Mouse (Mus musculus) stomach, embryonic 16.5 days (tissue): ENCODE measurements around the gene Igfl3. TPM values are rescaled to one million over a fixed set of nuclear protein-coding genes. Genes with fewer than 3 reads are reported as not detected.

Experiments
- ATAC-seq: fragments of 200-750 bp; cut with Nextera tagmentation; 2 replicates; pipeline ENCODE4 v1.8.0; 2017; ENCODE audit warnings: moderate number of reproducible peaks, moderate TSS enrichment; ENCODE audit not compliant: insufficient read depth, low FRiP score
- H3K27ac ChIP-seq: fragments of 300-500 bp; sonication (generic); 2 replicates; pipeline ENCODE4 v1.5.1; 2014; ENCODE audit warnings: low read length
- H3K27me3 ChIP-seq: fragments of 300-500 bp; sonication (generic); 2 replicates; pipeline ENCODE4 v1.6.1; 2014; ENCODE audit warnings: low read length, control low read depth, mixed read lengths; ENCODE audit not compliant: control insufficient read depth, insufficient read depth
- H3K36me3 ChIP-seq: fragments of 300-500 bp; sonication (generic); 2 replicates; pipeline ENCODE4 v1.6.1; 2014; ENCODE audit warnings: low read length; ENCODE audit not compliant: control insufficient read depth, insufficient read depth
- H3K4me1 ChIP-seq: fragments of 300-500 bp; sonication (generic); 2 replicates; pipeline ENCODE4 v1.6.1; 2014; ENCODE audit warnings: low read length, control low read depth, mixed read lengths; ENCODE audit not compliant: control insufficient read depth, insufficient read depth
- H3K4me2 ChIP-seq: fragments of 300-500 bp; sonication (generic); 2 replicates; pipeline ENCODE4 v1.6.1; 2014; ENCODE audit warnings: low read depth, low read length, mixed read lengths
- H3K4me3 ChIP-seq: fragments of 300-500 bp; sonication (generic); replicated peaks from 2 replicates; pipeline ENCODE4 v1.5.1; 2014; ENCODE audit warnings: mild to moderate bottlenecking, low read length
- H3K9ac ChIP-seq: fragments of 300-500 bp; sonication (generic); 2 replicates; pipeline ENCODE4 v1.6.1; 2014; ENCODE audit warnings: low read length
- H3K9me3 ChIP-seq: fragments of 300-500 bp; sonication (generic); replicated peaks from 2 replicates; pipeline ENCODE4 v1.6.1; 2016; ENCODE audit warnings: low read length, control low read depth; ENCODE audit not compliant: control insufficient read depth
- WGBS: fragments of 180-500 bp; shearing (Covaris S2); extraction: QIAGEN DNeasy Blood & Tissue Kit; methylation state at CpG from one replicate; pipeline ENCODE4 v1.1.7; 2014; 5-methylcytosine and 5-hydroxymethylcytosine counted together
- polyA plus RNA-seq: library from polyadenylated mRNA; unstranded; fragments of >200 nt; fragmentation: Nextera tagmentation; extraction: Ambion mirVana; gene quantifications from 2 replicates; pipeline ENCODE4 v1.2.1, GENCODE M21; 2015

Igfl3 gene
- not detected in 2 replicates for polyA plus RNA-seq

DNA sequence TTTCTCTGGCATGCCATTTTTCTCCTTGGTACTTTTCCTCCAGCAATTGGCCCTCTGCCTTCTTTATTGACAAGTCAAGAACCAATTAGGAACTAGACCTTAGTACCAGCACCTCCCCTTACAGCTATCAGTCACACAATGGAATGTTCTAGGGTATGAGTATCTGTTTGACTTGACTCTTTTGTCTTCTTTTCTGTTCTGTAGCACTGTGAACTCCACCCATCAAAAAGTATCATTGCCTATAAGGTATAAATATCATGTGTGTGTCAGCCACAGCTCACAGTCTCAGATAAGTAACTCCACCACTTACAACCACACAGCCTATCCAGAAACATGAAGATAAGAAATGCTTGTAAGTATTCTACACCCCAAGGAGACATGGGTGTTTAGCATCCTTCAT is at the start of gene Igfl3:
TSS of gene Igfl3 (plus strand) at position 301 of the 400 bp plus-strand sequence.
- Histone ChIP-seq H3K27me3 (no peaks in the 10 kb centered on the region), H3K9ac (no peak within 1 kb of the TSS), H3K4me3 (no peak within 1 kb of the TSS), H3K9me3 (no peaks in the 10 kb centered on the region; the same call in none of the 2 replicates), H3K4me1 (no peaks in the 10 kb centered on the region), H3K27ac (no peak within 1 kb of the TSS), H3K36me3 (no peaks in the 10 kb centered on the region), H3K4me2 (no peak within 1 kb of the TSS)
- ATAC-seq, result no peak

DNA sequence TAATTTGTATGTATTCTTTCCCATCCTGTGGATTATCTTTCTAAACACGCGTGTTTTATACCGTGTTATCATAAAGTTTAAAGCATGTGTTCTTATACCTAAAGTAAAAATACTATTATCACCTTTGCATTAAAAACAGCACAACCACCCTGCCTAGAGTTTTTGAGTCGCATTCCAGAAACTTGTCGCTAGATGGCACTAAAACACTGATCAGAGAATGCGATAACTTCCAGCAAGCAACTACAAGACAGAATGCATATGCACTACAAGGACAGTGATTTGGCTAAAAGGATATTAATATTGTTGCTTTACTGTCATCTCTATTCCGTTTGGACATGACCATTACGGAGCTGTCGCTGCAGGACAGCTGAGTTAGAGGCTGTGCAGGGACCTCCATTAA is 34.6 kb downstream of the Igfl3 start:
- Histone ChIP-seq H3K27me3 (no peaks in the 10 kb centered on the region), H3K4me3 (no peak overlapping the region), H3K27ac (no peak overlapping the region), H3K4me2 (no peak overlapping the region), H3K36me3 (no peaks in the 10 kb centered on the region), H3K9me3 (no peaks in the 10 kb centered on the region), H3K9ac (no peak overlapping the region), H3K4me1 (no peaks in the 10 kb centered on the region)
- WGBS, result 12% methylated on average over 9 of the region's 9 CpGs
- ATAC-seq, result no peak

- Histone ChIP-seq H3K36me3 (no peaks in the 10 kb centered on the region), H3K4me3 (no peak overlapping the region), H3K4me2 (no peak overlapping the region), H3K4me1 (no peaks in the 10 kb centered on the region), H3K27me3 (no peaks in the 10 kb centered on the region), H3K9me3 (no peaks in the 10 kb centered on the region), H3K9ac (no peak overlapping the region), H3K27ac (no peak overlapping the region)
- no peak for ATAC-seq
- WGBS, result 74% methylated on average over 1 of the region's 1 CpGs
These were observed 38.4 kb downstream of the Igfl3 start for GRCm38 (mm10) chr7:18214699-18215098.

Other genes starting within 250 kb of the Igfl3 start
- gene Ceacam11, start 204.4 kb upstream of the Igfl3 start, polyA plus RNA-seq, result not detected in 2 replicates
- not detected in 2 replicates for gene Ceacam13, start 166.6 kb upstream of the Igfl3 start, polyA plus RNA-seq
- not detected in 2 replicates for gene Ceacam12, start 110.6 kb upstream of the Igfl3 start, polyA plus RNA-seq
- gene Mill1, start 68.9 kb downstream of the Igfl3 start, polyA plus RNA-seq, result not detected in 2 replicates
- not detected in 2 replicates for gene Psg18, start 178.5 kb downstream of the Igfl3 start, polyA plus RNA-seq